Mouse (Mus musculus) layer of hippocampus, adult 18-20 months (tissue): ENCODE measurements around the gene Cnr2. TPM values are rescaled to one million over a fixed set of nuclear protein-coding genes. Genes with fewer than 3 reads are reported as not detected.
A peak's percentile ranks its signal among the peaks of the same experiment; 100 is the strongest.

Source experiments
- DNase-seq, 2 experiments: peaks; one replicate each; pipeline ENCODE4 v3.0.0; 2022; ENCODE audit warnings: low spot score in 2 of 2
- total RNA-seq, 2 experiments: library from RNA; stranded (reverse); gene quantifications; 2 replicates each; pipeline ENCODE4 v1.2.3; 2021

Cnr2 gene
- total RNA-seq, 2 experiments from 2014 or later: 0.08 TPM; not detected in 1

DNA sequence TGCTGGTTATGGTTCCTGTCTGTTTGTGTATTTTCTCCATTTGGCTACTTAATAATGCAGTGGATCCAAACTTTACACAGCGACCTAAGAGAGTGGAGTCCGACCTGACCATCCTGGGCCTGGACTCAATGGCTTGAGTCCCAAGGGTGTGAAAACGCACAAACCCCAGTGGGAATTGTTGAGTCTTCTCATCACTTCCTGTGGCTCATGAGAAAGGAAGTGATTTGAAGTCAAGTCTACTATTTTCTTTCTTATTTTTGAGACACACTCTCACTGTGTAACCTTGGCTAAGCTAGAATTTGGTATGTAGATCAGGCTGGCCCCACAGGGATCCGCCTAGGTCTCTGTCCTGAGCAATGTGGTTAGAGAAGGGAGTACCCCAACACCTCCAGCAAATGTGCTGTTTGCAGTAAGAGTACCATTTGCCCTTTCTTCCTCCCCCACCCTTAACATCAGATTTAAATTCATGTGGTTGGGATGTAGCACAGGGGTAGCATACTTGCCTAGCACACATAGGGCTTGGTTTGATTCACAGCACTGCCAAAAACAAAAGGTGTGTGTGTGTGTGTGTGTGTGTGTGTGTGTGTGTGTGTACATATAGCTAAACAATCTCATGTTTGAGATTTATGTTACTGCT is 7.5 kb downstream of the Cnr2 start:
- DNase-seq: no peak

DNA sequence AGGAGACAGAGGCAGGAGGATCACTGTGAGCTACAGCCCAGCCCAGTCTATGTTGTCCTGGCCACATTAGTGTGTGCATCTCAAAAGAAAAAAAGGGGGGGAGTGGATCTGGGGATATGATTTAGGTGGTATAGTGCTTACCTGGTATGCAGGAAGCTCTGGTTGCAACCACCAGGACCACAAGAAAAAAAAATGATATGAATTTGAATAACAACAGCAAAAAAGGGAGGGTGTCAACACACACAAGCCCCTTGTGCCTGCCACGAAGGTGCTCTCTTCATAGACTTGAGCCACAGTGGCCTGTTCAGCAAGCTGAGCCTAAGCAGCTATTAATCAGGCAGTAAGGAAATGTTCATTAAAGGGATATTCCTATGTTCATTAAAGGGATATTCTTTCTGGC is 9.6 kb downstream of the Cnr2 start:
- no peak for DNase-seq

DNA sequence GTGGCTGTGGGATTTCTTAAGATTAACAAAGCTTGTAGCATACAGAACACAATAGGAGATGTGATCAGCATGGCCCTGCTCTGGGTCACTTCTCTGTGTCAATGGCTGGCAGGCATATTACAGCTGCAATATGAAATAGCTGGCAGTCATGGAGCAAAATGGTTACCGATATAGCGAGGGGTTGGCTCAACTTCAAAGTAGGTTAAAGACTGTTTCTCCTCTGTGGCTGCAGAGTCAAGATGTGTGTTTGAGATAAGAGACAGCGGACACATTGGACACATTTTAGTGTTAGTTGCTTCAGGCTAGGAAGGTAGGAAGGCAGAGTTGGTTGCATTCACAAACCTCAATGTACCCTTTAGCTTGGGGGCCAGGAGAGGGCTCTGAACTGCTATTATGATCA is 11.4 kb downstream of the Cnr2 start:
- DNase-seq: no peak

DNA sequence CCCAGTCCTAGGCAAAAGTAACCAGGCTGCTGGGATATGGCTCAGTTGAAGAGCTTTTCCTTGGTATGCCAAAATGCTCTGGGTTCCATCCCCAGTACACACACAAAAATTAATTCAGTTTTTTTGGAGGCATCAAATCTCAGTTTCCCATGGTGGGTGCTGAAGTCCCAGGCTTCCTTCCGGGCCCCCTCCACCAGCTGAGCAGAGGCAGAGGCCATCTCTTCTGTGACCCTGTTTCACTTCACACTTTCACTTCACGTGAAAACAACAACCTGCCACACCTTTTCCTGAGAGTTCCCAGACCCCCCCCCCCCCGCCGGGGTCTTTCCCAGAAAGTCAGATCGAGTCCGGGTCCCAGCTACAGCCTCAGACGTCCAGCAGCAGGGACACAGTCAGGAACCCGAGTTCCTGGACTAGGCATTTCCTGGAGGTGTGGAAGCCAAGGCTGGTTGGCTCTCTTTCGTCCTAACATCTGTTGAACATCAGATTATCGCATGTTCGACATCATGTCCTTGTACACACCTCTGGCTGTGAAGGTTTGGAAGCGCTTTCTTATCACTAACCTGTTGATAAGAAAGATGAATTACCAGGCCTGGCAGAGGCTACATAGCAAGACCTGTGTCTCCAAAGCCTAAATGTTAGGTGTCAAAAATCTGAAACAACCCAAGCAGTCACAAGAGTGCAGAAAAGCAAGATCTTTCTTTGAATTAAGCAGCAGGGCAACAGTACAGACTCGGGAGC is 14.3 kb downstream of the Cnr2 start:
- DNase-seq: no peak

DNA sequence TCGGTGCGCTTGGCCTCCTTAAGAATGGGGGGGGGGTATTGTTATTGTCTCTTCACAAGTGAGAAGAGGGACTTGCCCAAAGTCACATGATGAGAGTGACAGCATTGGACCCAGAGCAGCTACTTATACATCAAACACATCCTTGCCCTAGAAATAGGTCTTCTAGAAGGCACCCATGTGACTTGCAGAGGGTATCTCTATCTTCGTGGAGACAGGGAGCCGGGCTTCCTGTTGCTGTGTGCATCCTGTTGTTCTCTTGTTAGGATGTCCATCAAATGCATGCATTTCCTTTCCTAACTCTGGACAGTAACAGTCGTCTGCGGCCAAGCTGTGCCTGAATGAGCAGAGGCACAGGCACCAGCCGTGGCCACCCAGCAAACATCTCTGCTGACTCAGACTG is 16.3 kb downstream of the Cnr2 start:
- DNase-seq: no peak

DNA sequence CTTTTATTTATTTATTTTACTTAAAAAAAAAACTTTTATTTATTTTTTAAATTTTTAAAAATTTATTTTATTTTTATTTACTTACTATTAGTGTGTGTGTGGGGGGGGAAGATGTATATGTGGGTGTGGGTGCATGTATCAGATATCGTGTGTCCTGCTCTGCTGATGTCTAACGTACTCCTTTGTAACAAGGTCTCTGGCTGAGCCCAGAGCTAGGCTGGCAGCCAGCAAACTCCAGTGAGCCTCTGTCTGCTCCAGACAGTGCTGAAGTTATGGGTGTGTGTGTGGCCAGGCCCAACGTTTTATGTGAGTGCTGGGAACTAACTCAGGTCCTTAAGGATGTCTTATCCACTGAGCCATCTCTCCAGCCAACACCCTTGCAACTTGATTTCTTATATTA is 17.0 kb downstream of the Cnr2 start:
- DNase-seq: no peak

DNA sequence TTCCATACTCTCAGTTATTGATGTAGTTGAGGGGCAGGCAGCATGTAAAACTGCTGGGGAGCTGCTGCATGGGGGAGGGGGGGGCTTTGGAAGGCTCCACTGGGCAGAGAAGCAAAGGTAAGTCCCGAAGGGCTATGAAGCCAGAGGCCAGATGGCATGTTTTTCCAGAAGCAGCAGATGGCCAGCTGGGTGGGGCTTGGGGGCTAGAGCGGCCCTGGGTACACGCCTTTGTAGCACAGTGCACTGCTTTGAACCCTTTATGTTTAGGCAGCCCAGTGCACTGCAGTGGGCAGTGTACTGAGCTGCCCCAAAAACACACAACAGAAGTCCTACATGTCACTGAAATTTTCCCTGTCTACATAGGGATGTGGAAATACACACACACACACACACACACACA is 17.6 kb downstream of the Cnr2 start:
- no peak for DNase-seq

DNA sequence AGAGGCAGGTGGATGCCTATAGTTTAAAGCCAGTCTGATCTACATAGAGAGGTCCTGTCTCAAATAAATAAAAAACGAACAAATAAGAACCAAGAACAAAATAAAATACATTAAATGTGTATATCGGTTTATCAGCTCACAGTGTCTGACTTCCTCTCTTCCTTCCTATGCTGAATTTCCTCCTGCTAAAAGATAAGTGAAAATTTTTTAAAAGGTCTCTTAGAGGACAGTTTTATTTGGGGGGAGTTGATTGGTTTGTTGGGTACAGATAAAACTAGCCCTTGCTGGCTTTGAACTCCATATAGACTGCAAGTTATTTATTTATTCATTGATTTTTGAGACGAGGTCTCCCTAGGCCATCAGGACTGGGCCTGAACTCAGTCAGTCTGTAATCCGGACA is 18.2 kb downstream of the Cnr2 start:
- no peak for DNase-seq

DNA sequence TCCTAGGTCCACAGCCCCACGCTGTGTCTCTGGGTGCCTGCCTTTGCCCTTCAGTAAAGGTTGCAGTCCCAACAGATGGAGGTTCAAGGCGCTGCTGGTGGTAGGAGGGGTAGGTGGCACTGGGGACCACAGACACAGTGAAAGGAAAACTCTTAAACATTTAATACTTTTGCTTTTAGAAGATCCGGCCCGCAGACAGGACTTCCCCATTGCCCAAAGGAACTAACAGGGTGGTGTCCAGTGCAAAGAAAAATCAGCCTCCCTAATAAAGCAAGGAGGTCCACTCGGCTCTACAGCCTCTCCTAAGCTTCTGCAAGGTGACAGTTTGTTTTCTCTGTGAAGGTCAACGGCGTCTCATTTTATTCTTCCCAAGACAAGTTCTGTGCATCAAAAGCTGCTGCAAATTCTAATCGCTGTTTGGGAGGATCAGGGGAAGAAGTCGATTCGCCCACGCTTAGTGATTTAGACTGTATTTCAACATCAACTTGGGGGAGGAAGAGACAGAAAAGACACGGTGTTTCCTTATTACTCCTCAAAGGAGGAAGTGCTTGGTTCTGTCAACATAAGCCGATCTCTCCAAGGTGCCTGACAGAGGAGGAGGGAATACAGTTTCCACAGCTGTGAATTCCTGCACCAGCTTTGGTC is 23.6 kb downstream of the Cnr2 start:
- no peak for DNase-seq

DNA sequence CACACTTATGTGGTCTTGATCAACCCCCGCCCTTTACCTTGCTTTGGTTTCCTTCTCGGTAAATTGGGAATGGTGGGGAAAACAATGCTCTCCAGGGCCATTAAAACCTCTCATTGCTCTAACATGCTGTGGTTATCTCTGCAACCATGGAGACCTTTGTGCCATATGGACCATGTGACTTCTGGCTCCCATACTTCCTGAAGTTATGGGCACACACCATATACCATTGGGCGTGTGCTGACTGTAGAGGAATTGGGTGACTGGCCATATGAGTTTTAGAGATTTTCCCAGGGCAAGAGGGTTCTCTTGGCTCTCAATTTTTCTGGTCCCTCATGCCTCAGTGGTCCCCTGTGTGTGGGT is 24.1 kb downstream of the Cnr2 start:
- no peak for DNase-seq

DNA sequence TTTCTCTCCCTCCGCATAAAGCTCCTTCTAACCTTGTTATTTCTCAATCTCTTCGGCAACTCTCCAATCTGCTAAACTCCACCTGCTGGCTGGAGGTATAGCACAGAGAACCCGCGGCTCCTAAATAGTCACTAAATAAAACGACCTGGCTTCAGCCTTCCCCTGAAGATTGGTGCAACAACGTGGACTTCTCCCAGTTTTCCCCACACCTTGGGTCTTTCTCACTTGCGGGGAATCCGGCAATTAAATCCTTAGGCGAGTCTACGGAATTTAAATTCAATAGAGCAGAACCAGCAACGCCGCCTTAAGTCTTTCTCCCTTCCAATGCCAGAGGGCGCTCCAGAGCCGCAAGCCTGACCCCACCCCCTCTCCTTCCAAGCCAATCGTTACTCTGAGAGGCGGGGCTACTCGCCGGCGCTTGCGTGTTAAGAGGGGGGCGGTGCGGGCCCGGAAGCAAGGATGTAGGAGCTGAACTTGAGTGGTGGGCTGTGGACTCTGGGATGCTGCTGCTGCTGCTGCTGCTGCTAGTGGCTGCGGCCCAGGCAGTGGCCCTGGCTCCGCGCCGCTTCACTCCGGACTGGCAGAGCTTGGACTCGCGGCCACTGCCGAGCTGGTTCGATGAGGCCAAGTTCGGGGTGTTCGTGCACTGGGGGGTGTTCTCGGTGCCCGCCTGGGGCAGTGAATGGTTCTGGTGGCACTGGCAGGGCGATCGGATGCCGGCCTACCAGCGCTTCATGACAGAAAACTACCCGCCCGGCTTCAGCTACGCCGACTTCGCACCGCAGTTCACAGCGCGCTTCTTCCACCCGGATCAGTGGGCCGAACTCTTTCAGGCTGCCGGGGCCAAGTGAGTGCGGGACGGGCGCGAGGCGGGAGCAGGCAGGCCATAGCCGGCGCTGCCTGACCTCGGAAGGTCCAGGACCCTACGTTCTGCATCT is 25.4 kb downstream of the Cnr2 start, which contains the start of gene Fuca1:
Gene Fuca1, plus strand, starts transcription at position 432 of the 938 bp plus-strand sequence.
- peak; percentile 94 to 98 for DNase-seq

DNA sequence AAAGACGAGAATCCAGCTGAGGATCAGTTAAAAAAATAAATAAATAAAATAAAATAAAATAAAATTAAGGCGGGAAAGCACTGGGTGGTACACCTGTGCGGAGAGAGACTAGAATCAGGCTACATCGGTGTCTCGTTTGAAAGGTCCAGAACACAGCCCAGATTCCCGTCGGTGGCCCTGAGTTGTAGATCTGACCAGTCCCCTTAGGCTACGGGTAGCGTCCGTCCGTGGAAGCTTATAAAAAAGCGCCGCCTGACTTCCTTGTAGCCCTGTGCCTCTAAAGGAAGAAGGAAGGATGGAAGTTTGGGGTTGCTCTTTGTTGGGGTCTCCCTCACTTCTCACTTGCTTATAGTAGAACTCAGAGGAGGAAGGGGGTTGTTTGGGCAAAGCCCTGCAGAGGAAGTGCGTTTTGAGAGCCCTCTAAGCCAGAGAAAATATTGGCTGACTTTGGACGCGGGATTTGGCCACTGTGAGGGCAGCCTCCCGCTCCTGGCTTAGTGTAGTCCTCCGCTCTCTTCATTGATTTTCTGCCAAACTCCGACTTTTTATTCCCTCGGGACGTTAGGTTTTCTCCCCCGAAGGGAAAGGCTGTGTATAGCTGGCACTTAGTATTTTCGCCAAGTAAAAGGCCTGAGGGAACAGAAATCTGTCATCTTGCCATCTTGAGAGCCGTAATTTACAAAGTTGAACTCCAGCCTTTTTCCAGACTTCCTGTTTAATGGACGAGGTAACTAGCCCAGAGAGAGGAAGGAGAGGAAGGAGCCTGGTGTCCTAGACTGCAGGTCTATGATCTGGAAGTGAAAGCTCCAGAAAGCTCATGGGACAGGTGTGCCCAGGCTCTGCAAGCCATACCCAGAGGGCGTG is 26.3 kb downstream of the Cnr2 start:
- DNase-seq: no peak

DNA sequence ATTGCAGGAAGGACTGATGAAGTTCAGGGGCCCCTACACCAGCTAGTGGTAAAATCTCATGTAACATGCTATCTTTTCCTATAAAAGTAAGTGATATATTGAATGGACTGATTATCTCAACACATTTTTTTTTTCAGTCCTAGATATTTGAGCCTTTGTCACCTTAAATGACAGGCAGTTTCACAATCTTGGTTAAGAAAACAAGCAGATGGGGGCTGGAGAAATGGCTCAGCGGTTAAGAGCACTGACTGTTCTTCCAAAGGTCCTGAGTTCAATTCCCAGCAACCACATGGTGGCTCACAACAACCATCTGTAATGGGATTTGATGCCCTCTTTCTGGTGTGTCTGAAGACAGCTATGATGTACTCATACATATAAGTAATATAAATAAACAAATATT is 27.0 kb downstream of the Cnr2 start:
- DNase-seq: no peak

DNA sequence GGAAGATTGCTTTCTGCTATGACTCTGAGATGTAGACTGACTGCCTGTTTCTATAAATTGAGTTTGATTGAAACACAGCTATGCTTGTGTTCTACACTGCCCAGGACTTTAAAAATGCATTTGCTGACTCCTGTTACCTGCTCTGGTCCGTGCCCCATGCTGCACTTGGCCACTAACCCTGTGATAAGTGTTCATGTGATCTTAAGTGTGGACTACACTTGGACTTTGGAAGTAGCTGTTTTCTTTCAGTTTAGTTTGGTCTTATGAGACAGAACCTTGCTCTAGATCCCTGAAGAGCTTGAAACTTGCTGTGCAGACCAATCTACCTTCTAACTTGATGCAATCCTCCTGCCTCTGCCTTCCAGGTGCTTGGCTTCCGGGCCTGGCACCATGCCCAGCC is 29.2 kb downstream of the Cnr2 start:
- DNase-seq: no peak

DNA sequence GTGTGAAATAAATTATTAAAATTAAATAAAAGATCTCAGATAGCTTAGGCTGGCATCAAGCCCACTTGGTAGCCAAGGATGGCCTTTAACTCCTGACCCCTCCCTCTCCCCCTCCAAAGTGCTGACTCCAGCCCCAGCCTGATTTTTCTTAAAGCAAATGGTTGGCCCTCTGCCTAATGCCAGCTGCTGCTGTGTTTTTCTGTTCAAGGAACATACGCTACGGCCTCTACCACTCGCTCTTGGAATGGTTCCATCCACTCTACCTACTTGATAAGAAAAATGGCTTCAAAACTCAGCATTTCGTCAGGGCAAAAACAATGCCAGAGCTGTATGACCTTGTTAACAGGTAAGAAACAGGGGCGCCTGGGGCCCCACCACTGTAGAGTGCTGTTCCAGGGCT is 30.1 kb downstream of the Cnr2 start:
- DNase-seq: no peak

DNA sequence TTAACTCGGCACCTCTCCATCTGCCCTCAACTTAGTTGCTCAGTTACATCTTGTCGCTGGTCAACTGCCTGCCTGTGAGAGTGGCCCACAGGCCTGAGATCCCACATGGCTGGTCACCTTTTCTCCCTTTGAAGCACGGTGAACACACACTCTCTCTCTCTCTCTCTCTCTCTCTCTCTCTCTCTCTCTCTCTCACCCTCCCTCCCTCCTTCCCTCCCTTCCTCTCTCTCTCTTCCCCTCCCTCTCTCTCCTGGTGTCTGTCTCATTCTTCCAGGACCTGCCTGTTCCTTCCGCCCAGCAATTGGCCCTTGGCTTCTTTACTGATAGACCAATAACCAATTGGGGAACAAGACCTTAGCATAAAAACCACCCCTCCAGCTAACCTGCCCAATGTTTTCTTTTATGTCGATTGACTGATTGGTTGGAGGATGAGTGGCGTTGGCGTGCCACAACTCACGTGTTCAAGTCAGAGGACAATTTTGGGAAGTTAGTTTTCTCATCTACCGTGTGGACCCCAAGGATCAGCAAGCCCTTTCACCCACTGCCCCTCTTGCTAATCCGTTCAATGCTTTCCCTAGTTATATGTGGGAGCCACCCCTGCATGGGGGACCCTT is 31.1 kb downstream of the Cnr2 start:
- DNase-seq: no peak

DNA sequence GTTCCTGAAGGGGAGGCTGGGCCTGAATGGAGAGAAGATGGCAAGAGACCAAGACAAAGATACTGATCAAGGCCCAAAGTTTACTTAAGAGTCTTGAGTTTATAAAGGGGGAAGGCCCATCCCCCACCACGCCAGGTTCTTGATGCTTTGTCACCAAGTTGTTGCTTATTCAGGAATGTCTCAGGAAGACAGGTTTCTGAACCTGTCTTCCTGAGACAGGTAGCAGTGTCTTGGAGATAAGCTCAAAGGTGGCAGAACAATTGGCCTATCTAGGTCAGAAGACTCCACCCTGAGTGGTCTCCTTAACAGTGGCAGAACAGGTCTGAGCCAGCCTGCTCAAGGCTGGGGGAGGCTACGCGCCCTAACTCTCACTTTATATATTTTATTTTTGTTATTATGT is 31.7 kb downstream of the Cnr2 start:
- DNase-seq: no peak

DNA sequence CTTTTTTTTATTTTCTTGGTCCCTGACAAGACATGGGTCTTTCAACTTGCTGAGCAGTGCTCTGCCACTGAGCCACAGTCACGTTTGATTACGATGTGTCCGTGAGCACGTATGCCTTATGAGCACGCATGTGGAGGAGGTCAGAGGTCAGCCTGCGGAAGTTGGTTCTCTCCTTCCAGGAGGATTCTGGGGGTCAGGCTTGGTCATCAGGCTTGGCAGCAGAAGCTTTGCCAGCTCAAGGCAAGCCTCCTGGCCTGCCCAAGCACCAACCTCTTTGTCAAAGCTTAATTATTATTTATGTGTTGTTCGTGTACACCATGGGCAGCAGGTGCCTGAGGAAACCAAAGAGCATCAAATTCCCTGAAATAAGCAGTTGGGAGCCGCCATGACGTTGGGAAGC is 33.2 kb downstream of the Cnr2 start:
- no peak for DNase-seq

DNA sequence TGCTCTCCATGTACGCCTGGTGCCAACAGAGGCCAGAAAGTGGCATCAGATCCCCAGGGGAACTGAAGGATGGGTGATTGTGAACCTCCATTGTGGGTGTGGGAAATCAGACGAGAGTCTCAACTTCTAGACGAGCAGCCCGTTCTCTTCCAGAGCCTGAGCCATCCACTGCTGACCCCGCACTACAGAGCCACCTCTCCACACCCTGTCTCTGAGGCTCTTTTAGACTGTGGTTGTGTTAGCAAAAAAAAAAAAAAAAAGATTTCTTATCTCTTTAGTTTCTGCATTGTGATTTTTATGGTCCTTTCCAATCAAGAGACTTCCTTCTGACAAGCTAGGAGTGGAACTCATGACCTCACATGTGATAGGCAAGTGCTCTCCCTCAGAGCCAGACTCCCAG is 34.2 kb downstream of the Cnr2 start:
- no peak for DNase-seq

DNA sequence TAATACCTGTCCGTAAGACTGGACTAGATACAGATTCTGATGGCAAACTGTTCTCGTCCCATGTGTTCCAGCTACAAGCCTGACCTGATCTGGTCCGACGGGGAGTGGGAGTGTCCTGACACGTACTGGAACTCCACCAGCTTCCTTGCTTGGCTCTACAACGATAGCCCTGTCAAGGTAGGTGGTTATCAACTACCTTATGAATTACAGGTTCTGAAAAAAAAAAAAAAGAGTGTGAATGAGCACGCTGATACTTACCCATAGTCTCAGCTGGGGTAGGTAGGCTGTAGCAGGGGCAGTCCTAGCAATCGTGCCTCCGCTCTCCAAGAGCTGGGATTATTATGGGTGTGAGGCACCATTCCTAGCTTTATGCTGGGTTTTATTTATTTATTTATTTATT is 34.6 kb downstream of the Cnr2 start:
- DNase-seq: no peak
